Mouse (Mus musculus): ENCODE data around the gene Klhl42. TPM values are rescaled to one million over a fixed set of nuclear protein-coding genes. Genes with fewer than 3 reads are reported as not detected.

The Klhl42 gene
- total RNA-seq (2021): 10 to 100 TPM; 19.6 to 20.7 TPM

GRCm38 (mm10) chr6:147091136-147092120 is at the start of gene Klhl42:
Klhl42 (plus strand) TSS chr6:147091379.
- peak; percentile 80 for DNase-seq

- peak; percentile 86 to 88 for DNase-seq
Measured at GRCm38 (mm10) chr6:147042291-147043290, 48.6 kb upstream of the Klhl42 start, which contains the start of gene Mrps35. Mrps35 (plus strand) TSS chr6:147042764.

- no peak for DNase-seq
Measured at GRCm38 (mm10) chr6:147043633-147044032, 47.5 kb upstream of the Klhl42 start.

GRCm38 (mm10) chr6:147049239-147049805 is 41.9 kb upstream of the Klhl42 start:
- no peak for DNase-seq

GRCm38 (mm10) chr6:147051666-147052065 is 39.5 kb upstream of the Klhl42 start:
- DNase-seq: no peak

GRCm38 (mm10) chr6:147052440-147052839 is 38.7 kb upstream of the Klhl42 start:
- no peak for DNase-seq

- no peak for DNase-seq
Measured at GRCm38 (mm10) chr6:147053785-147054646, 37.2 kb upstream of the Klhl42 start.

GRCm38 (mm10) chr6:147055374-147055977 is 35.7 kb upstream of the Klhl42 start:
- no peak for DNase-seq

- DNase-seq: no peak
Measured at GRCm38 (mm10) chr6:147059326-147059725, 31.9 kb upstream of the Klhl42 start.

GRCm38 (mm10) chr6:147061630-147062029 is 29.5 kb upstream of the Klhl42 start:
- no peak for DNase-seq

GRCm38 (mm10) chr6:147062034-147062433 is 29.1 kb upstream of the Klhl42 start:
- no peak for DNase-seq

- no peak for DNase-seq
Measured at GRCm38 (mm10) chr6:147062694-147063093, 28.5 kb upstream of the Klhl42 start.

GRCm38 (mm10) chr6:147064226-147064943 is 26.8 kb upstream of the Klhl42 start:
- no peak for DNase-seq

- no peak for DNase-seq
Measured at GRCm38 (mm10) chr6:147064944-147065261, 26.3 kb upstream of the Klhl42 start.

- no peak for DNase-seq
Measured at GRCm38 (mm10) chr6:147075808-147076387, 15.3 kb upstream of the Klhl42 start.

GRCm38 (mm10) chr6:147076878-147077277 is 14.3 kb upstream of the Klhl42 start:
- DNase-seq: no peak

- DNase-seq: no peak
Measured at GRCm38 (mm10) chr6:147079919-147080318, 11.3 kb upstream of the Klhl42 start.

- no peak for DNase-seq
Measured at GRCm38 (mm10) chr6:147085398-147086040, 5.7 kb upstream of the Klhl42 start.

GRCm38 (mm10) chr6:147086594-147087225 is 4.5 kb upstream of the Klhl42 start, which contains the start of gene Mansc4:
Mansc4 (minus strand) TSS chr6:147087032.
- DNase-seq: no peak
